Mouse (Mus musculus) megakaryocyte, embryonic 14.5 days (primary cell): ENCODE measurements around the gene Ecm1.

ENCODE experiments used
- FLI1 ChIP-seq: IDR thresholded peaks from 2 replicates; pipeline ENCODE4 v1.6.1; 2012; ENCODE audit warnings: low read length, inconsistent platforms, mixed read lengths
- GATA1 ChIP-seq: IDR thresholded peaks from 3 replicates; pipeline ENCODE4 v1.6.1; 2012; ENCODE audit warnings: mixed read lengths, low read length, inconsistent platforms, borderline replicate concordance

DNA sequence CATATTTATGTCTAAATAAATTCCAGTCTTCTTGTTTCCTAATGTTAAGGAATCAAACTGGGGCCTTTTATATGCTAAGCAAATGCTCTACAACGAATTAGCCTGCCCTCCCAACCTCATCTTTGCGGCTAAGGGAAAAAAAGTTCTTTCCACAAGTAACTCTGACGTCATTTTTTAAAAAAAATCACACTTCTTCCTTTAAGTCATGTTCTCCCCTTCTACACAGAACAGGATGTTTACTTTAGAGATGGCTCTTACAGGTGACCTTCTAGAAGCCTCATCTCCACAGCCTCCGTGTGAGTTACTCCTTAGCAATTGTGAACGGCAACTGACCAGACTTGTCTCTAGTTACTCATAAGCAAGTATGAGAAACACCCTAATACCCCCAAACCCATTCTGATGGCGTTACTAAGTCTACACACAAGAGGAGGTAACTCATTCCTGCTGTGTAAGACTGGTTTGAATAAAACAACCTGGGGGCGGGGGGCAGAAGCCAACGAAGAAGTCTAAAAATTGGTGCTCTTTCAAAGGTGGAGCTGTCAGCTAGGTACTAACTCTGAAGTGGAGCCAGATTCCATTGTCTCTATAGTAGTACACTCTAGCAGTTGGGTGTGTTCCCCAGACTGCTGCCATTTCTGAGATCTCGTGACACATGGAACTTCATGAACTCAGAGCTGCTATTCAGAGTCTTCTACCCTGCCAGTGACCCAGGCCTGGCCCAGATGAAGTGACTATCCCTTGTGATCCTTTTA lies 19.3 kb upstream of the Ecm1 start:
- no peak for TF ChIP-seq FLI1
- TF ChIP-seq GATA1 = no peak
